Mouse (Mus musculus) liver, adult 2 months (tissue): ENCODE results near the gene 1110065P20Rik. TPM values are rescaled to one million over a fixed set of nuclear protein-coding genes. Genes with fewer than 3 reads are reported as not detected.

Experiments
- DNase-seq: peaks from one replicate; pipeline ENCODE4 v3.0.0-alpha.2; 2011; ENCODE audit warnings: low read depth, low spot score; ENCODE audit errors: extremely low read depth
- H3K27ac ChIP-seq: fragments of 200-500 bp; replicated peaks from 2 replicates; pipeline ENCODE4 v1.5.1; 2012; ENCODE audit warnings: low read depth, mild to moderate bottlenecking, control low read depth, inconsistent platforms, low read length; ENCODE audit not compliant: insufficient read depth
- H3K27me3 ChIP-seq: fragments of 200-500 bp; 2 replicates; pipeline ENCODE4 v1.6.1; 2012; ENCODE audit warnings: mild to moderate bottlenecking, moderate library complexity, low read length, inconsistent platforms; ENCODE audit not compliant: control insufficient read depth, insufficient read depth
- H3K36me3 ChIP-seq: fragments of 200-500 bp; 2 replicates; pipeline ENCODE4 v1.6.1; 2012; ENCODE audit warnings: low read length, inconsistent platforms; ENCODE audit not compliant: control insufficient read depth, insufficient read depth
- H3K4me1 ChIP-seq: fragments of 200-500 bp; 2 replicates; pipeline ENCODE4 v1.6.1; 2011; ENCODE audit warnings: low read length; ENCODE audit not compliant: control insufficient read depth, insufficient read depth
- H3K4me3 ChIP-seq: fragments of 200-500 bp; 2 replicates; pipeline ENCODE4 v1.5.1; 2011; ENCODE audit warnings: low read depth, mild to moderate bottlenecking, control low read depth, low read length, moderate library complexity; ENCODE audit not compliant: insufficient read depth
- H3K79me2 ChIP-seq: fragments of 200-500 bp; 2 replicates; pipeline ENCODE4 v1.6.1; 2012; ENCODE audit warnings: inconsistent platforms, mild to moderate bottlenecking, low read length, moderate library complexity; ENCODE audit not compliant: control insufficient read depth, insufficient read depth
- H3K9ac ChIP-seq: fragments of 200-500 bp; 2 replicates; pipeline ENCODE4 v1.6.1; 2012; ENCODE audit warnings: low read depth, mild to moderate bottlenecking, control low read depth, inconsistent platforms, low read length
- CTCF ChIP-seq: fragments of 200-500 bp; IDR thresholded peaks from 2 replicates; pipeline ENCODE4 v1.5.1; 2011; ENCODE audit warnings: low read depth, low read length, control low read depth
- POLR2A ChIP-seq: fragments of 200-500 bp; IDR thresholded peaks from 2 replicates; pipeline ENCODE4 v1.6.1; 2011; ENCODE audit warnings: low read length, control low read depth; ENCODE audit not compliant: insufficient read depth; ENCODE audit errors: extremely low read depth
- WGBS: fragments of 180-500 bp; shearing (Covaris S2); methylation state at CpG from one replicate; pipeline ENCODE4 v1.1.7; 2018; 5-methylcytosine and 5-hydroxymethylcytosine counted together
- polyA plus RNA-seq: library from polyadenylated mRNA; depleted of rRNA; stranded (reverse); fragments of >200 nt; gene quantifications from 2 replicates; pipeline ENCODE4 v1.2.3, GENCODE M21; 2012
- total RNA-seq: library from RNA; depleted of rRNA; stranded (reverse); fragments of >200 nt; gene quantifications from 2 replicates; pipeline ENCODE4 v1.2.3, GENCODE M21; 2014

Gene 1110065P20Rik
- total and polyA plus RNA-seq, 2 experiments: 35.5 to 49.9 TPM

GRCm38 (mm10) chr4:124872719-124873118 is 21.7 kb upstream of the 1110065P20Rik start:
- H3K9ac ChIP-seq: no peak overlapping the region
- no peak for DNase-seq
- TF ChIP-seq POLR2A: no peak
- no peak for TF ChIP-seq CTCF
- no peaks in the 10 kb centered on the region for H3K79me2 ChIP-seq
- no peak overlapping the region for H3K4me3 ChIP-seq
- H3K4me1 ChIP-seq: no peaks in the 10 kb centered on the region
- no peaks in the 10 kb centered on the region; the same call in 1 of the 2 replicates for H3K27me3 ChIP-seq
- no peak overlapping the region for H3K27ac ChIP-seq
- 92% methylated on average over 1 of the region's 1 CpGs for WGBS
- H3K36me3 ChIP-seq: no peaks in the 10 kb centered on the region

- no peak within 1 kb of the TSS for H3K27ac ChIP-seq
- WGBS: 6% methylated on average over 73 of the region's 77 CpGs
- H3K4me3 ChIP-seq: no peak within 1 kb of the TSS
- no peaks in the 10 kb centered on the region; the same call in 1 of the 2 replicates for H3K4me1 ChIP-seq
- no peak for DNase-seq
- no peaks in the 10 kb centered on the region for H3K79me2 ChIP-seq
- H3K9ac ChIP-seq: no peak within 1 kb of the TSS
- peaks cover 13% of the 10 kb centered on the region for H3K27me3 ChIP-seq
- no peaks in the 10 kb centered on the region for H3K36me3 ChIP-seq
- TF ChIP-seq CTCF: no peak
- no peak for TF ChIP-seq POLR2A
Measured at GRCm38 (mm10) chr4:124861283-124862188, 10.5 kb upstream of the 1110065P20Rik start, which contains the start of gene Maneal. Gene Maneal, minus strand, starts transcription at chr4:124862171.

- TF ChIP-seq POLR2A (no peak), CTCF (no peak)
- Histone ChIP-seq H3K9ac (no peak overlapping the region), H3K79me2 (no peaks in the 10 kb centered on the region), H3K4me1 (no peaks in the 10 kb centered on the region; the same call in 1 of the 2 replicates), H3K27me3 (peaks cover 13% of the 10 kb centered on the region), H3K27ac (no peak overlapping the region), H3K4me3 (no peak overlapping the region), H3K36me3 (peaks cover 4% of the 10 kb centered on the region; the same call in 1 of the 2 replicates)
- 9% methylated on average over 7 of the region's 7 CpGs for WGBS
- no peak for DNase-seq
Measured at GRCm38 (mm10) chr4:124860446-124860845, 9.4 kb upstream of the 1110065P20Rik start.

GRCm38 (mm10) chr4:124858370-124858769 is 7.4 kb upstream of the 1110065P20Rik start:
- H3K9ac ChIP-seq: no peak overlapping the region
- TF ChIP-seq POLR2A (no peak), CTCF (no peak)
- peaks cover 22% of the 10 kb centered on the region for H3K36me3 ChIP-seq
- no peaks in the 10 kb centered on the region for H3K79me2 ChIP-seq
- no peaks in the 10 kb centered on the region; the same call in 1 of the 2 replicates for H3K4me1 ChIP-seq
- no peak overlapping the region for H3K4me3 ChIP-seq
- H3K27ac ChIP-seq: no peak overlapping the region
- 46% methylated on average over 5 of the region's 5 CpGs for WGBS
- peaks cover 13% of the 10 kb centered on the region for H3K27me3 ChIP-seq
- no peak for DNase-seq

- H3K27ac ChIP-seq: no peak overlapping the region
- H3K36me3 ChIP-seq: peaks cover 28% of the 10 kb centered on the region
- H3K4me3 ChIP-seq: no peak overlapping the region
- no peak for DNase-seq
- H3K27me3 ChIP-seq: peaks cover 1% of the 10 kb centered on the region; the same call in 1 of the 2 replicates
- H3K4me1 ChIP-seq: peaks cover 7% of the 10 kb centered on the region
- TF ChIP-seq POLR2A (no peak), CTCF (no peak)
- WGBS: 97% methylated on average over 8 of the region's 8 CpGs
- peaks cover 11% of the 10 kb centered on the region; the same call in 1 of the 2 replicates for H3K79me2 ChIP-seq
- no peak overlapping the region for H3K9ac ChIP-seq
Measured at GRCm38 (mm10) chr4:124856294-124856693, 5.3 kb upstream of the 1110065P20Rik start.
